Mouse (Mus musculus) large intestine, adult 2 months (tissue): ENCODE data around the gene Mki67. TPM values are rescaled to one million over a fixed set of nuclear protein-coding genes. Genes with fewer than 3 reads are reported as not detected.

Experiments used
- polyA plus RNA-seq: library from polyadenylated mRNA; depleted of rRNA; stranded (reverse); fragments of >200 nt; gene quantifications from 2 replicates; pipeline ENCODE4 v1.2.3, GENCODE M21; 2012; rRNA removed

Gene Mki67
- polyA plus RNA-seq, 1 experiment, result 4.5 TPM

Other genes with a start within 250 kb of the Mki67 start
- gene Clrn3, start 187.7 kb downstream of the Mki67 start, polyA plus RNA-seq, result 49.9 and 76.4 TPM in 2 replicates
- gene Ptpre, start 178.9 kb downstream of the Mki67 start, polyA plus RNA-seq, result 6.4 and 9.8 TPM in 2 replicates